Mouse (Mus musculus) kidney, embryonic 14.5 days (tissue): ENCODE data around the gene Olfr827. TPM values are rescaled to one million over a fixed set of nuclear protein-coding genes. Genes with fewer than 3 reads are reported as not detected.

Experiments used
- ATAC-seq: fragments of 200-750 bp; cut with Nextera tagmentation; 2 replicates; pipeline ENCODE4 v1.8.0; 2017; ENCODE audit warnings: moderate number of reproducible peaks, mild to moderate bottlenecking, moderate TSS enrichment, moderate library complexity; ENCODE audit not compliant: low FRiP score, low TSS enrichment
- H3K27ac ChIP-seq: fragments of 300-500 bp; sonication (generic); 2 replicates; pipeline ENCODE4 v1.5.1; 2014; ENCODE audit warnings: low read depth, mild to moderate bottlenecking, low read length, moderate library complexity, mixed read lengths
- H3K27me3 ChIP-seq: fragments of 300-500 bp; sonication (generic); 2 replicates; pipeline ENCODE4 v1.6.1; 2014; ENCODE audit warnings: mild to moderate bottlenecking, low read length; ENCODE audit not compliant: control insufficient read depth, insufficient read depth
- H3K36me3 ChIP-seq: fragments of 300-500 bp; sonication (generic); 2 replicates; pipeline ENCODE4 v1.6.1; 2014; ENCODE audit warnings: low read length, mixed read lengths; ENCODE audit not compliant: control insufficient read depth, insufficient read depth
- H3K4me1 ChIP-seq: fragments of 300-500 bp; sonication (generic); 2 replicates; pipeline ENCODE4 v1.6.1; 2014; ENCODE audit warnings: low read length, mixed read lengths; ENCODE audit not compliant: control insufficient read depth, insufficient read depth
- H3K4me2 ChIP-seq: fragments of 300-500 bp; sonication (generic); replicated peaks from 2 replicates; pipeline ENCODE4 v1.6.1; 2014; ENCODE audit warnings: low read depth, mild to moderate bottlenecking, low read length
- H3K4me3 ChIP-seq: fragments of 300-500 bp; sonication (generic); 2 replicates; pipeline ENCODE4 v1.5.1; 2014; ENCODE audit warnings: mild to moderate bottlenecking, low read length
- H3K9ac ChIP-seq: fragments of 300-500 bp; sonication (generic); 2 replicates; pipeline ENCODE4 v1.6.1; 2014; ENCODE audit warnings: low read depth, mild to moderate bottlenecking, low read length, moderate library complexity
- H3K9me3 ChIP-seq: fragments of 300-500 bp; sonication (generic); 2 replicates; pipeline ENCODE4 v1.6.1; 2016; ENCODE audit warnings: low read length; ENCODE audit not compliant: control insufficient read depth
- WGBS: fragments of 180-500 bp; shearing (Covaris S2); extraction: QIAGEN DNeasy Blood & Tissue Kit; methylation state at CpG from one replicate; pipeline ENCODE4 v1.1.7; 2014; 5-methylcytosine and 5-hydroxymethylcytosine counted together
- polyA plus RNA-seq: library from polyadenylated mRNA; unstranded; fragments of >200 nt; fragmentation: Nextera tagmentation; extraction: Ambion mirVana; gene quantifications from 2 replicates; pipeline ENCODE4 v1.2.1, GENCODE M21; 2014

Olfr827 gene
- polyA plus RNA-seq, 1 experiment from 2014 or later, result not detected

DNA sequence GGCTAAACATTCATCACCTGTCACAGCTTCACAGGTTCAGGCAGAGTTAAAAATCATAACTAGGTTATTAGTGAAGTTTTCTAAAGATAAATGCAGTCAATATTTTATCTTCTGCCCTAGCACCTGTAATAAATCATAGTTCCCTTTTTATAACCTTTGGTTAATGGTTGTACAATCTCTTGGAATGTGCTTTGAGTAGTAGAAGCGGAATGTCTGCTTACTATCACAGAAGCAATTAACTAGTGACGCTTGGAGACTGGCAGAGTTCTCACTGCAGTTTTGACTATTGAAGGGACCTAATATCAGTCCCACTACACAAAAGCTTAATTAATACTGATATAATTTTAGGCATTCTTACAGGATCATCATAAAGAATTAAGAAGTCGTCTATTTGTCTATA lies 10.8 kb upstream of the Olfr827 start:
- no peak for ATAC-seq
- no peaks in the 10 kb centered on the region for H3K36me3 ChIP-seq
- no peaks in the 10 kb centered on the region for H3K9me3 ChIP-seq
- H3K4me3 ChIP-seq, result no peak overlapping the region
- 69% methylated on average over 3 of the region's 3 CpGs for WGBS
- no peaks in the 10 kb centered on the region for H3K27me3 ChIP-seq
- no peak overlapping the region for H3K4me2 ChIP-seq
- H3K27ac ChIP-seq, result no peak overlapping the region
- no peak overlapping the region for H3K9ac ChIP-seq
- no peaks in the 10 kb centered on the region for H3K4me1 ChIP-seq

DNA sequence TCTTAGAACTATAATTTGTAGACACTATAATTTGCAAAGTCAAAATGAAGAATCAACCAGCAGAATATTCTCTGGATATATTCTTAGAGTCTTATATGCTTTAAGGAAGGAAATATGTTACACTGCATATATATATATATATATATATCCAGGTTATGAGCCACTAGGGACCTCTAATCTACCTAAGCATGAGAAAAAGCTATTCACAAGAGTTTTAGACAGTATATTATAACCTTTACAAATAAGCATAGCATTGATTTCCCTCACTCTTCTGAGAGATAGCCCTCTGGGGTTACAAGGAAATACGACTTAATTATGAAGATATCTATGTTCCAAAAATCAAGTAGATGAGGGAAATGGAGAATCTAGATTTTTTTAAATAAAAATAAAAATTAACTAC lies 30.1 kb downstream of the Olfr827 start, which contains the start of gene Olfr826:
TSS of gene Olfr826 (minus strand) at position 101 of the 400 bp plus-strand sequence.
- no peak for ATAC-seq
- H3K4me1 ChIP-seq, result no peaks in the 10 kb centered on the region
- no peak within 1 kb of the TSS for H3K4me3 ChIP-seq
- H3K27ac ChIP-seq, result no peak within 1 kb of the TSS
- no peaks in the 10 kb centered on the region for H3K9me3 ChIP-seq
- H3K27me3 ChIP-seq, result no peaks in the 10 kb centered on the region
- 74% methylated on average over 1 of the region's 1 CpGs for WGBS
- no peaks in the 10 kb centered on the region for H3K36me3 ChIP-seq
- H3K4me2 ChIP-seq, result no peak within 1 kb of the TSS
- no peak within 1 kb of the TSS for H3K9ac ChIP-seq

DNA sequence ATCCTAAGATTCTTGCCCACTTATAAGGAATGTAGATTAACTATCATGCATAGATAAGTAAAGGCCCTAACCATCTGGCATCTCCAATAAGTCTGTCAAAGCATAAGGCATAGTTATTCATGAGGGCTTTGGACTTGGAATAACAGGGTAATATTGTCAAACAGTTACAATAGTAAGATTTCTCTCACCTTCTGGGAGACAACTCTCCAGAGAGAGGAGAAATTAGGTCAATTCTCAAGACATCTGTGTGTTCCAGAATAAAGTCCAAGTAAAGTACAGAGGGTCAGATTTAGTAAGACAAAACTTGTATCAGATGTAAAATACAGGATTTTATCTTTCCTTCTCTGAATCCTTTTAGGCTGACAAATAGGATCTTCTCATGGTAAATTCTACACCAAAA lies 47.5 kb downstream of the Olfr827 start, which contains the start of gene Olfr825:
TSS of gene Olfr825 (minus strand) at position 101 of the 400 bp plus-strand sequence.
- H3K27me3 ChIP-seq, result no peaks in the 10 kb centered on the region
- H3K4me3 ChIP-seq, result no peak within 1 kb of the TSS
- no peak within 1 kb of the TSS for H3K9ac ChIP-seq
- ATAC-seq, result no peak
- no peak within 1 kb of the TSS for H3K27ac ChIP-seq
- no peaks in the 10 kb centered on the region for H3K9me3 ChIP-seq
- H3K36me3 ChIP-seq, result no peaks in the 10 kb centered on the region
- no peak within 1 kb of the TSS for H3K4me2 ChIP-seq
- H3K4me1 ChIP-seq, result no peaks in the 10 kb centered on the region

DNA sequence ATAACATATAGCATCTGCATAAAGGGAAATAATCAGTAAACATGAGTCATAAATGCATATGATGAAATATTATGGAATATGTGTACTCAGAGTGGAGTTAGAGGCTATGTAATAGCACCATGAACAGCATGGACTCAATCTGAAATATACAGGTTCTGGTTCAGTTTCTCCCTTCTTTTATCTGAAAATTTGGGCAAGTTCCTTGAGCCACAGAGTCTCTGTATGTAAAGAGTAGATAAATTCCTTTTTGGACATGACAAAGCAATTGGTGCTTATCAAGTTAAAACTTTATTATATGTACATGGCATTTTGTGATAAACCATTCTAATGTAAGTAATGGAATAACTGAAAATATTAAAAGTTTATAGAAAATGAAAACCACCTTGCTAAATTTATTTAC lies 49.0 kb downstream of the Olfr827 start:
- Histone ChIP-seq H3K4me3 (no peak overlapping the region), H3K27me3 (no peaks in the 10 kb centered on the region), H3K4me2 (no peak overlapping the region), H3K4me1 (no peaks in the 10 kb centered on the region), H3K27ac (no peak overlapping the region), H3K9me3 (no peaks in the 10 kb centered on the region), H3K36me3 (no peaks in the 10 kb centered on the region), H3K9ac (no peak overlapping the region)
- no peak for ATAC-seq

Other genes starting within 250 kb of the Olfr827 start
- gene Olfr819, start 247.1 kb downstream of the Olfr827 start, polyA plus RNA-seq, result not detected in 2 replicates
- gene Olfr247, start 238.3 kb downstream of the Olfr827 start, polyA plus RNA-seq, result not detected in 2 replicates
- not detected in 2 replicates for gene Gm10310, start 229.3 kb downstream of the Olfr827 start, polyA plus RNA-seq
- not detected in 2 replicates for gene Olfr820, start 201.8 kb downstream of the Olfr827 start, polyA plus RNA-seq
- not detected in 2 replicates for gene Olfr821, start 184.1 kb downstream of the Olfr827 start, polyA plus RNA-seq
- gene Olfr822, start 143.2 kb downstream of the Olfr827 start, polyA plus RNA-seq, result not detected in 2 replicates
- not detected in 2 replicates for gene Olfr823, start 99.0 kb downstream of the Olfr827 start, polyA plus RNA-seq
- gene Olfr824, start 84.4 kb downstream of the Olfr827 start, polyA plus RNA-seq, result not detected in 2 replicates
- not detected in 2 replicates for gene Olfr825, start 47.6 kb downstream of the Olfr827 start, polyA plus RNA-seq
- gene Olfr826, start 30.2 kb downstream of the Olfr827 start, polyA plus RNA-seq, result not detected in 2 replicates
- not detected in 2 replicates for gene Neurod4, start 65.8 kb upstream of the Olfr827 start, polyA plus RNA-seq
- 0.31 TPM in 1 of 2 replicates, not detected in the other for gene Tespa1, start 108.5 kb upstream of the Olfr827 start, polyA plus RNA-seq
- gene Vmn2r84, start 179.9 kb upstream of the Olfr827 start, polyA plus RNA-seq, result not detected in 2 replicates
- gene Vmn2r85, start 215.3 kb upstream of the Olfr827 start, polyA plus RNA-seq, result not detected in 2 replicates
- not detected in 2 replicates for gene Vmn2r86, start 241.6 kb upstream of the Olfr827 start, polyA plus RNA-seq